Mouse (Mus musculus) forebrain, embryonic 16.5 days (tissue): ENCODE results near the gene Cfdp1. TPM values are rescaled to one million over a fixed set of nuclear protein-coding genes. Genes with fewer than 3 reads are reported as not detected.

Source experiments
- ATAC-seq: fragments of 200-750 bp; cut with Nextera tagmentation; 2 replicates; pipeline ENCODE4 v1.8.0; 2017; ENCODE audit warnings: mild to moderate bottlenecking, moderate library complexity
- H3K27ac ChIP-seq: fragments of 300-500 bp; sonication (generic); 2 replicates; pipeline ENCODE4 v1.5.1; 2014; ENCODE audit warnings: low read length, control low read depth
- H3K27me3 ChIP-seq: fragments of 300-500 bp; sonication (generic); replicated peaks from 2 replicates; pipeline ENCODE4 v1.6.1; 2014; ENCODE audit warnings: low read length; ENCODE audit not compliant: control insufficient read depth, insufficient read depth
- H3K36me3 ChIP-seq: fragments of 300-500 bp; sonication (generic); 2 replicates; pipeline ENCODE4 v1.6.1; 2014; ENCODE audit not compliant: control insufficient read depth, insufficient read depth
- H3K4me1 ChIP-seq: fragments of 300-500 bp; sonication (generic); replicated peaks from 2 replicates; pipeline ENCODE4 v1.6.1; 2014; ENCODE audit warnings: low read length; ENCODE audit not compliant: control insufficient read depth, insufficient read depth
- H3K4me2 ChIP-seq: fragments of 300-500 bp; sonication (generic); 2 replicates; pipeline ENCODE4 v1.6.1; 2014; ENCODE audit warnings: mild to moderate bottlenecking, low read length, control low read depth
- H3K4me3 ChIP-seq: fragments of 300-500 bp; sonication (generic); replicated peaks from 2 replicates; pipeline ENCODE4 v1.5.1; 2014; ENCODE audit warnings: mild to moderate bottlenecking, low read length, control low read depth
- H3K9ac ChIP-seq: fragments of 300-500 bp; sonication (generic); replicated peaks from 2 replicates; pipeline ENCODE4 v1.6.1; 2014; ENCODE audit warnings: low read depth, low read length, control low read depth
- H3K9me3 ChIP-seq: fragments of 300-500 bp; sonication (generic); 2 replicates; pipeline ENCODE4 v1.6.1; 2016; ENCODE audit warnings: low read length; ENCODE audit not compliant: control insufficient read depth
- WGBS: fragments of 180-500 bp; shearing (Covaris S2); extraction: QIAGEN DNeasy Blood & Tissue Kit; methylation state at CpG from one replicate; pipeline ENCODE4 v1.1.7; 2014; 5-methylcytosine and 5-hydroxymethylcytosine counted together
- polyA plus RNA-seq: library from polyadenylated mRNA; unstranded; fragments of >200 nt; fragmentation: Nextera tagmentation; extraction: Ambion mirVana; gene quantifications from 2 replicates; pipeline ENCODE4 v1.2.1, GENCODE M21; 2015

The Cfdp1 gene
- polyA plus RNA-seq, 1 experiment from 2014 or later: 190 TPM

GRCm38 (mm10) chr8:111828595-111828994 lies 25.5 kb downstream of the Cfdp1 start:
- Histone ChIP-seq H3K4me2 (no peak overlapping the region), H3K9ac (no peak overlapping the region), H3K27me3 (no peaks in the 10 kb centered on the region), H3K4me1 (no peaks in the 10 kb centered on the region), H3K27ac (no peak overlapping the region), H3K36me3 (peaks cover 18% of the 10 kb centered on the region), H3K9me3 (no peaks in the 10 kb centered on the region), H3K4me3 (no peak overlapping the region)
- no peak for ATAC-seq
- 87% methylated on average over 6 of the region's 6 CpGs for WGBS

- H3K4me2 ChIP-seq: no peak overlapping the region
- no peak overlapping the region for H3K27ac ChIP-seq
- peaks cover 15% of the 10 kb centered on the region for H3K36me3 ChIP-seq
- no peak for ATAC-seq
- no peak overlapping the region for H3K9ac ChIP-seq
- H3K27me3 ChIP-seq: no peaks in the 10 kb centered on the region
- no peak overlapping the region for H3K4me3 ChIP-seq
- H3K9me3 ChIP-seq: no peaks in the 10 kb centered on the region
- WGBS: 67% methylated on average over 6 of the region's 6 CpGs
- no peaks in the 10 kb centered on the region for H3K4me1 ChIP-seq
Observed at GRCm38 (mm10) chr8:111825219-111825618, 28.9 kb downstream of the Cfdp1 start.

- ATAC-seq: no peak
- peaks cover 14% of the 10 kb centered on the region for H3K36me3 ChIP-seq
Observed at GRCm38 (mm10) chr8:111824334-111824733, 29.8 kb downstream of the Cfdp1 start.

GRCm38 (mm10) chr8:111821199-111821598 lies 32.9 kb downstream of the Cfdp1 start:
- Histone ChIP-seq H3K4me1 (no peaks in the 10 kb centered on the region), H3K4me2 (no peak overlapping the region), H3K36me3 (peaks cover 9% of the 10 kb centered on the region; the same call in 1 of the 2 replicates), H3K9me3 (no peaks in the 10 kb centered on the region), H3K9ac (no peak overlapping the region), H3K27me3 (no peaks in the 10 kb centered on the region), H3K4me3 (no peak overlapping the region), H3K27ac (no peak overlapping the region)
- ATAC-seq: no peak
- WGBS: 93% methylated on average over 10 of the region's 10 CpGs

More at GRCm38 (mm10) chr8:111824334-111824733, 29.8 kb downstream of the Cfdp1 start:
- Histone ChIP-seq H3K27me3 (no peaks in the 10 kb centered on the region), H3K4me2 (no peak overlapping the region), H3K4me1 (no peaks in the 10 kb centered on the region), H3K27ac (no peak overlapping the region), H3K4me3 (no peak overlapping the region), H3K9ac (no peak overlapping the region), H3K9me3 (no peaks in the 10 kb centered on the region)
- WGBS: 96% methylated on average over 5 of the region's 5 CpGs

- Histone ChIP-seq H3K36me3 (peaks cover 9% of the 10 kb centered on the region; the same call in 1 of the 2 replicates), H3K4me1 (no peaks in the 10 kb centered on the region), H3K9me3 (no peaks in the 10 kb centered on the region), H3K27me3 (no peaks in the 10 kb centered on the region), H3K4me3 (no peak overlapping the region), H3K9ac (no peak overlapping the region), H3K27ac (no peak overlapping the region), H3K4me2 (no peak overlapping the region)
- no peak for ATAC-seq
- 89% methylated on average over 4 of the region's 4 CpGs for WGBS
Observed at GRCm38 (mm10) chr8:111820691-111821090, 33.4 kb downstream of the Cfdp1 start.

- no peaks in the 10 kb centered on the region for H3K4me1 ChIP-seq
- no peak overlapping the region for H3K27ac ChIP-seq
- WGBS: 85% methylated on average over 12 of the region's 12 CpGs
Observed at GRCm38 (mm10) chr8:111820018-111820417, 34.1 kb downstream of the Cfdp1 start.

GRCm38 (mm10) chr8:111818556-111818955 lies 35.5 kb downstream of the Cfdp1 start:
- H3K36me3 ChIP-seq: 0 out of 2 replicates have a peak, but pooled peaks cover 6% of the 10 kb centered on the region
- ATAC-seq: no peak
- H3K27ac ChIP-seq: no peak overlapping the region
- 93% methylated on average over 3 of the region's 3 CpGs for WGBS
- no peak overlapping the region for H3K4me3 ChIP-seq
- H3K4me1 ChIP-seq: no peaks in the 10 kb centered on the region
- H3K9me3 ChIP-seq: no peaks in the 10 kb centered on the region
- H3K27me3 ChIP-seq: no peaks in the 10 kb centered on the region
- no peak overlapping the region for H3K9ac ChIP-seq
- no peak overlapping the region for H3K4me2 ChIP-seq

More at GRCm38 (mm10) chr8:111820018-111820417, 34.1 kb downstream of the Cfdp1 start:
- H3K4me2 ChIP-seq: no peak overlapping the region
- H3K27me3 ChIP-seq: no peaks in the 10 kb centered on the region
- no peaks in the 10 kb centered on the region for H3K9me3 ChIP-seq
- no peak for ATAC-seq
- H3K36me3 ChIP-seq: peaks cover 9% of the 10 kb centered on the region; the same call in 1 of the 2 replicates
- no peak overlapping the region for H3K9ac ChIP-seq
- H3K4me3 ChIP-seq: no peak overlapping the region

- Histone ChIP-seq H3K4me3 (no peak overlapping the region), H3K27me3 (no peaks in the 10 kb centered on the region), H3K27ac (no peak overlapping the region), H3K9ac (no peak overlapping the region), H3K36me3 (0 out of 2 replicates have a peak, but pooled peaks cover 4% of the 10 kb centered on the region), H3K4me1 (peaks cover 5% of the 10 kb centered on the region), H3K4me2 (no peak overlapping the region), H3K9me3 (no peaks in the 10 kb centered on the region)
- 88% methylated on average over 4 of the region's 4 CpGs for WGBS
- ATAC-seq: no peak
Observed at GRCm38 (mm10) chr8:111815078-111815477, 39.0 kb downstream of the Cfdp1 start.

GRCm38 (mm10) chr8:111813818-111814217 lies 40.3 kb downstream of the Cfdp1 start:
- Histone ChIP-seq H3K4me2 (no peak overlapping the region), H3K4me1 (peaks cover 10% of the 10 kb centered on the region), H3K36me3 (no peaks in the 10 kb centered on the region), H3K9me3 (no peaks in the 10 kb centered on the region), H3K27ac (no peak overlapping the region), H3K9ac (no peak overlapping the region), H3K4me3 (no peak overlapping the region), H3K27me3 (no peaks in the 10 kb centered on the region)
- no peak for ATAC-seq
- 96% methylated on average over 9 of the region's 9 CpGs for WGBS

- no peak overlapping the region for H3K9ac ChIP-seq
- peaks cover 13% of the 10 kb centered on the region for H3K4me1 ChIP-seq
- no peaks in the 10 kb centered on the region for H3K36me3 ChIP-seq
- no peak overlapping the region for H3K4me2 ChIP-seq
- no peaks in the 10 kb centered on the region for H3K27me3 ChIP-seq
- H3K9me3 ChIP-seq: no peaks in the 10 kb centered on the region
- no peak overlapping the region for H3K27ac ChIP-seq
- 0 out of 2 replicates have a peak, but pooled peaks have one; percentile 51 for ATAC-seq
- 81% methylated on average over 1 of the region's 1 CpGs for WGBS
- no peak overlapping the region for H3K4me3 ChIP-seq
Observed at GRCm38 (mm10) chr8:111812835-111813234, 41.3 kb downstream of the Cfdp1 start.
